Mouse (Mus musculus) adipose tissue, adult 10 weeks (tissue): ENCODE data around the gene Dnah8. TPM values are rescaled to one million over a fixed set of nuclear protein-coding genes. Genes with fewer than 3 reads are reported as not detected.

Experiments
- polyA plus RNA-seq: library from polyadenylated mRNA; stranded (reverse); fragments of 350-450 nt; fragmentation: Illumina TruSeq; extraction: RNeasy Lipid Tissue Mini Kit (QIAGEN cat#74804); gene quantifications from one replicate; pipeline ENCODE4 v1.2.3, GENCODE M21; 2014; ENCODE audit warnings: low read depth, low replicate concordance

Gene Dnah8
- 12.0 TPM for polyA plus RNA-seq

DNA sequence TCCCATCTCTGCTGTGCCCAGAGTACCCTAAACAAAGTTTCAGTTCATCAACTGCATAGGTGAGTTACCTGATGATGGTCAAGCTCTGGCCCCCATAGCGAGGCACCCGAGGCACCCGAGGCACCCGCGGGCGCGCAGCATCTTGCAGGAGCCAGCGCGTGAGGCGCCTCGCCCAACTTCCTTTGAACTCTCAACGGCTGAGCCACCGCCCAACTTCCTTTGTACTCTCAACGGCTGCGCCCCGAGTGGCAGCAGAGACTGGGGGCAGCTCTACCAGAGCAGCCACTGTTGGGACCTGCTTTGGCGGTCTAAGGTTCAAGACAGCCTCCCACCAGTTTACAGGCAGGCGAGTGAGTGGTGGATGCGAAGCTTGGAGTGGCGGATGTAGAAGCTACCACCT lies at the start of gene Dnah8:
Dnah8 (plus strand) TSS at position 223 of the 400 bp plus-strand sequence.

DNA sequence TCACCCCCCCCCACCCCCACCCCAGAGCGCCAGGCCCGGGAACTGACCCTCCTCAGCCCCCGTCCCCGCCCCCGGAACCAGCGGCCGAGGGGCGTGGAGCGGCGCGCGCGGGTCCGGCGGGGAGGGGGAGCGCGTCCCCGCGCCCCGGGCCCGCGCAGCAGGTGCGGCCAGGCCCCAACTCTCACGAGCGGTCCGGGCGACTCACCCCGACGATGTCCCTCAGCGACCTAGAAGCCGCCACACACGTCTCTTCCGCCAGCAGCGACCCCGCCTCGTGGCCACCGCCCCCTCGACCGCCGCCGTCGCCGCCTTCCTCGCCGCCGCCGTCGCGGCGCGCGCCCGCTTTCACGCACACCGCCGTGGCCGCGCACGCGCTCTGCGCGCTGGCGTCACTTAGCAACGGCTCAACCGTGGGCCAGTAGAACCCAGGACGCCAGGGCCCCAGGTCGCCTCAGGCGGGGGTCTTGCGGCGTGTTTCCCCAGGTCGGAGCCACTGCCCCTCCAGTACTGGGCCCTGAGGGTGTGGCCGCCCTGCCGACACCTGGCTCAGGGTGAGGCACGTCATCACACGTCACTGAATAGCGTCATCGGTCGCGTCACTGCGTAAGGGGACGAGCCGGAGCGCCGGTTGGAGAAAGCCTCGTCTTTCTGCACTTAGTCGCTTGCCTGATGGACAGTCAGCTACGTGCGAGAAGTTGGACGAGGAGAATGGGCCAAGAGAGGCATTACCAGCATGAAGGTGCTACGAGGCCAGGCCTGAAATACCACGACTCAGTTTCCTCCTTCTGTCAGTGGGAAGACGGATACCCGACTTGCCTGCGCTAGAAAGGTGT lies 48.0 kb upstream of the Dnah8 start, which contains the start of gene Btbd9:
Btbd9 (minus strand) TSS at position 548 of the 833 bp plus-strand sequence.

DNA sequence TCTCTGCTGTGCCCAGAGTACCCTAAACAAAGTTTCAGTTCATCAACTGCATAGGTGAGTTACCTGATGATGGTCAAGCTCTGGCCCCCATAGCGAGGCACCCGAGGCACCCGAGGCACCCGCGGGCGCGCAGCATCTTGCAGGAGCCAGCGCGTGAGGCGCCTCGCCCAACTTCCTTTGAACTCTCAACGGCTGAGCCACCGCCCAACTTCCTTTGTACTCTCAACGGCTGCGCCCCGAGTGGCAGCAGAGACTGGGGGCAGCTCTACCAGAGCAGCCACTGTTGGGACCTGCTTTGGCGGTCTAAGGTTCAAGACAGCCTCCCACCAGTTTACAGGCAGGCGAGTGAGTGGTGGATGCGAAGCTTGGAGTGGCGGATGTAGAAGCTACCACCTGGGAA lies 2.6 kb downstream of the Dnah8 start, which contains the start of gene Glo1:
Glo1 (minus strand) TSS at position 153 of the 400 bp plus-strand sequence.

DNA sequence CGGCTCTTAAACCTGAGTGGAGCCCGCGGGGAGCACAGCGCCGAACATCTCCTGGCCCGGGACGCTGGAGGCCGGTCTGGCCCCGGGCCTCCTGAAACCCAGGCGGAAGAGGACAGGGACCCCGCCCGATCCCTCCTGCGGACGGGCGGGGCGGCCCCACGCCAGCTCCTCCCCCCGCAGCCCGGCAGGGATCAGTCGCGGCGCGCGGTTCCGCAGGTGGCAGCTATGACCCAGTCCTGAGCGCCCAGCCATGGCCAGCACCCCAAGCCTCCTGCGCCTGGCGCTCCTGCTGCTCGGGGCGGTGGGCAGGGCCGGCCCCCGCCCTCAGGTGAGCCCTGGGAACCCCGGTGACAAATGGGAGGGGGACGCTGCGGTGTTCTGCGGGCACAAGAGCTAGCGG lies 277.5 kb downstream of the Dnah8 start, which contains the start of gene Glp1r:
Glp1r (plus strand) TSS at position 191 of the 400 bp plus-strand sequence.

Other genes with a start within 250 kb of the Dnah8 start
- 17.6 TPM for gene Btbd9, start 47.9 kb upstream of the Dnah8 start, polyA plus RNA-seq
- 95.8 TPM for gene Glo1, start 2.5 kb downstream of the Dnah8 start, polyA plus RNA-seq